Mouse (Mus musculus) liver, embryonic 14.5 days (tissue): ENCODE measurements around the gene Rbms2. TPM values are rescaled to one million over a fixed set of nuclear protein-coding genes. Genes with fewer than 3 reads are reported as not detected.
"Not testable (repeated sequence)": the region's sequence is repeated elsewhere in the genome, so short reads cannot be mapped to it uniquely, and the experiment has no call there.

Experiments
- ATAC-seq: fragments of 200-750 bp; cut with Nextera tagmentation; 2 replicates; pipeline ENCODE4 v1.8.0; 2017; ENCODE audit warnings: moderate number of reproducible peaks, mild to moderate bottlenecking, moderate library complexity; ENCODE audit not compliant: insufficient read depth
- DNase-seq, 3 experiments: peaks; one replicate each; pipeline ENCODE4 v3.0.0-alpha.2; 2012 to 2013; ENCODE audit warnings: low read depth in 3 of 3, low spot score in 3 of 3
- H3K27ac ChIP-seq: fragments of 300-500 bp; sonication (generic); 2 replicates; pipeline ENCODE4 v1.5.1; 2014; ENCODE audit warnings: moderate library complexity, mild to moderate bottlenecking, control low read depth, inconsistent platforms
- H3K27me3 ChIP-seq: fragments of 300-500 bp; sonication (generic); 2 replicates; pipeline ENCODE4 v1.6.1; 2014; ENCODE audit warnings: mild to moderate bottlenecking, low read length, moderate library complexity; ENCODE audit not compliant: control insufficient read depth, insufficient read depth
- H3K36me3 ChIP-seq: fragments of 300-500 bp; sonication (generic); replicated peaks from 2 replicates; pipeline ENCODE4 v1.6.1; 2014; ENCODE audit warnings: low read depth; ENCODE audit not compliant: control insufficient read depth, insufficient read depth
- H3K4me1 ChIP-seq, 2 experiments: fragments of 200-500 bp in 1 of 2; fragments of 300-500 bp in 1 of 2; sonication (generic) in 1 of 2; replicated peaks; 2 replicates each; pipeline ENCODE4 v1.6.1; 2012 to 2014; ENCODE audit warnings: antibody characterized with exemption in 1 of 2, inconsistent platforms in 1 of 2, low read length in 1 of 2; ENCODE audit not compliant: control insufficient read depth in 2 of 2, insufficient read depth in 2 of 2
- H3K4me2 ChIP-seq: fragments of 300-500 bp; sonication (generic); 2 replicates; pipeline ENCODE4 v1.6.1; 2014; ENCODE audit warnings: low read depth, mild to moderate bottlenecking, control low read depth, moderate library complexity
- H3K4me3 ChIP-seq, 2 experiments: fragments of 200-500 bp in 1 of 2; fragments of 300-500 bp in 1 of 2; sonication (generic) in 1 of 2; 2 replicates each; pipeline ENCODE4 v1.5.1; 2012 to 2014; ENCODE audit warnings: low read depth in 2 of 2, low read length in 2 of 2, mild to moderate bottlenecking in 2 of 2, control low read depth in 1 of 2, inconsistent platforms in 1 of 2, moderate library complexity in 1 of 2; ENCODE audit not compliant: insufficient read depth in 1 of 2
- H3K9ac ChIP-seq: fragments of 300-500 bp; sonication (generic); replicated peaks from 2 replicates; pipeline ENCODE4 v1.6.1; 2014; ENCODE audit warnings: mild to moderate bottlenecking, control low read depth, moderate library complexity
- H3K9me3 ChIP-seq: fragments of 300-500 bp; sonication (generic); 2 replicates; pipeline ENCODE4 v1.6.1; 2016; ENCODE audit warnings: low read length, mixed read lengths; ENCODE audit not compliant: control insufficient read depth
- CTCF ChIP-seq: IDR thresholded peaks from 2 replicates; pipeline ENCODE4 v1.5.1; 2016; ENCODE audit warnings: antibody characterized with exemption, low read depth, control low read depth
- EP300 ChIP-seq: IDR thresholded peaks from 2 replicates; pipeline ENCODE4 v1.6.1; 2016; ENCODE audit warnings: antibody characterized with exemption, low read depth
- WGBS: fragments of 180-500 bp; shearing (Covaris S2); extraction: QIAGEN DNeasy Blood & Tissue Kit; methylation state at CpG from one replicate; pipeline ENCODE4 v1.1.7; 2014; ENCODE audit not compliant: insufficient replicate concordance; 5-methylcytosine and 5-hydroxymethylcytosine counted together
- polyA plus RNA-seq, 2 experiments: library from polyadenylated mRNA; depleted of rRNA in 1 of 2; stranded (reverse) in 1 of 2; unstranded in 1 of 2; fragments of >200 nt; fragmentation: Nextera tagmentation in 1 of 2; extraction: Ambion mirVana in 1 of 2; gene quantifications; 2 replicates each; pipeline versions ENCODE4 v1.2.1 to v1.2.3; 2012 to 2014

Gene Rbms2
- polyA plus RNA-seq, 2 experiments, result 4.5 to 9.5 TPM

GRCm38 (mm10) chr10:128193113-128193512 lies 13.0 kb upstream of the Rbms2 start:
- Histone ChIP-seq H3K9me3 (no peaks in the 10 kb centered on the region), H3K4me1 (peaks cover 0 to 7% of the 10 kb centered on the region in 2 experiments; a peak in 3 of 4 replicates), H3K27ac (no peak overlapping the region), H3K27me3 (peaks cover 26% of the 10 kb centered on the region), H3K4me3 (no peak overlapping the region), H3K36me3 (no peaks in the 10 kb centered on the region), H3K9ac (no peak overlapping the region), H3K4me2 (peak overlapping the region; percentile 97)
- ATAC-seq (no peak), DNase-seq (no peak)
- TF ChIP-seq EP300 (no peak), CTCF (no peak)
- WGBS, result 80% methylated on average over 6 of the region's 6 CpGs

GRCm38 (mm10) chr10:128192030-128192766 lies 12.1 kb upstream of the Rbms2 start:
- H3K4me2 ChIP-seq, H3K9ac ChIP-seq, H3K4me1 ChIP-seq, H3K27ac ChIP-seq, DNase-seq, H3K36me3 ChIP-seq, H3K4me3 ChIP-seq, H3K9me3 ChIP-seq, ATAC-seq: not testable (repeated sequence)
- peaks cover 26% of the 10 kb centered on the region for H3K27me3 ChIP-seq
- WGBS, result 76% methylated on average over 3 of the region's 3 CpGs

GRCm38 (mm10) chr10:128191472-128191871 lies 11.4 kb upstream of the Rbms2 start:
- Histone ChIP-seq H3K4me3 (no peak overlapping the region), H3K4me1 (peaks cover 13 to 16% of the 10 kb centered on the region in 2 experiments), H3K36me3 (no peaks in the 10 kb centered on the region), H3K4me2 (no peak overlapping the region), H3K27ac (no peak overlapping the region), H3K9me3 (no peaks in the 10 kb centered on the region), H3K9ac (no peak overlapping the region), H3K27me3 (peaks cover 24% of the 10 kb centered on the region)
- TF ChIP-seq CTCF (no peak), EP300 (no peak)
- no peak for ATAC-seq
- 35% methylated on average over 2 of the region's 2 CpGs for WGBS
- no peak for DNase-seq

GRCm38 (mm10) chr10:128188242-128188877 lies 8.3 kb upstream of the Rbms2 start:
- peak overlapping the region; percentile 63 for H3K27ac ChIP-seq
- no peak overlapping the region for H3K4me2 ChIP-seq
- H3K27me3 ChIP-seq, result peaks cover 3% of the 10 kb centered on the region; the same call in 1 of the 2 replicates
- no peak for ATAC-seq
- no peaks in the 10 kb centered on the region for H3K36me3 ChIP-seq
- H3K9me3 ChIP-seq, result no peaks in the 10 kb centered on the region
- DNase-seq, result peak; percentile 69 to 72 (median 70)
- H3K9ac ChIP-seq, result no peak overlapping the region
- peaks cover 13 to 18% of the 10 kb centered on the region in 2 experiments for H3K4me1 ChIP-seq
- H3K4me3 ChIP-seq, result no peak overlapping the region
- TF ChIP-seq CTCF, result peak; percentile 80
- no peak for TF ChIP-seq EP300
- WGBS, result 51% methylated on average over 2 of the region's 2 CpGs

GRCm38 (mm10) chr10:128187181-128187605 lies 7.1 kb upstream of the Rbms2 start:
- no peaks in the 10 kb centered on the region for H3K36me3 ChIP-seq
- peak overlapping the region; percentile 60 for H3K4me2 ChIP-seq
- peak overlapping the region; percentile 89 for H3K27ac ChIP-seq
- peak overlapping the region; percentile 51 for H3K9ac ChIP-seq
- ATAC-seq (peak; percentile 90), DNase-seq (peak; percentile 68 to 73 (median 72))
- H3K27me3 ChIP-seq, result no peaks in the 10 kb centered on the region
- 28% methylated on average over 5 of the region's 5 CpGs for WGBS
- no peaks in the 10 kb centered on the region for H3K9me3 ChIP-seq
- H3K4me3 ChIP-seq, result no peak overlapping the region
- peak; percentile 66 for TF ChIP-seq EP300
- TF ChIP-seq CTCF, result no peak
- H3K4me1 ChIP-seq, result peaks cover 13 to 18% of the 10 kb centered on the region in 2 experiments
